Mouse (Mus musculus): Measurements from ENCODE around the gene Col5a1.

DNA sequence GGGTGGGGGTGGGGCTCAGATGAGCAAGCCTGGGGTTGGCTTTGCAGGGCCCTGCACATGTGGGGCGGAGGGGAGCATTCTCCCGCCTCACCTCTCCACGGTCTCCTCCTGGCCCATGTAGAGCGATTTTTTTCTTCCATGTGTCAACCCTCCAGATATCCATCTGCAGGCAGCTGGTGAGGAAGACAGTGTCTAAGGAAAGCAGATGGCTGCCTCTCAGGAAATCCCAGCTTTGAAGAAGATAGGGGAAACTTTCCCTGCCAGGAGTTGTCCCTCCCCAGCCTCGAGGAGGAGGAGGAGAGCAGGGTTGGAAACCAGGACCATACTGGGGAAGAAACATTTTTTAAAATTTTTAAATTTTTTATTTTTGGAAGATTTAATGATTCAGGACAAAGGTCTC is 10.4 kb upstream of the Col5a1 start:
- TF ChIP-seq CTCF (IDR thresholded peaks at IDR 0.05; ENCODE audit: low read depth, low read length) (no peak), TAL1 (conservative IDR thresholded peaks at IDR 0.05; ENCODE audit: low read depth, low read length) (no peak), GATA1 (IDR thresholded peaks at IDR 0.05; ENCODE audit: borderline replicate concordance, low read length) (no peak), POLR2AphosphoS5 (IDR thresholded peaks at IDR 0.05; ENCODE audit: insufficient replicate concordance, low read depth, low read length) (no peak), GATA2 (IDR thresholded peaks at IDR 0.05; ENCODE audit: borderline replicate concordance, low read depth, low read length) (no peak)
